Mouse (Mus musculus): ENCODE measurements at regions not wholly inside any gene's neighbourhood (a gene's known extent, or its start where the extent isn't known, plus 50 kb on each side); places are given as distances from the start of the nearest gene placed in this dataset.

GRCm38 (mm10) chr15:42219496-42219895 lies 2085.3 kb downstream of the 9330182O14Rik start:
- TF ChIP-seq CTCF (IDR thresholded peaks at IDR 0.05; ENCODE audit: low read depth) (no peak), EP300 (IDR thresholded peaks at IDR 0.05; ENCODE audit: low read depth) (no peak)

Data from liver, postnatal 0 days (tissue).